Mouse (Mus musculus) neural tube, embryonic 14.5 days (tissue): ENCODE measurements at regions not wholly inside any gene's neighbourhood (a gene's known extent, or its start where the extent isn't known, plus 50 kb on each side); places are given as distances from the start of the nearest gene placed in this dataset.

ENCODE experiments used
- ATAC-seq: fragments of 200-750 bp; cut with Nextera tagmentation; 2 replicates; pipeline ENCODE4 v1.8.0; 2017; ENCODE audit warnings: low read depth, mild to moderate bottlenecking, moderate TSS enrichment, moderate library complexity
- H3K27ac ChIP-seq: fragments of 300-500 bp; sonication (generic); 2 replicates; pipeline ENCODE4 v1.5.1; 2014; ENCODE audit warnings: low read depth, mild to moderate bottlenecking, control low read depth, low read length, moderate library complexity, mixed read lengths
- H3K27me3 ChIP-seq: fragments of 300-500 bp; sonication (generic); 2 replicates; pipeline ENCODE4 v1.6.1; 2014; ENCODE audit warnings: low read length; ENCODE audit not compliant: control insufficient read depth, insufficient read depth
- H3K36me3 ChIP-seq: fragments of 300-500 bp; sonication (generic); 2 replicates; pipeline ENCODE4 v1.6.1; 2014; ENCODE audit warnings: low read length, mixed read lengths; ENCODE audit not compliant: control insufficient read depth, insufficient read depth
- H3K4me1 ChIP-seq: fragments of 300-500 bp; sonication (generic); 2 replicates; pipeline ENCODE4 v1.6.1; 2014; ENCODE audit warnings: low read length; ENCODE audit not compliant: control insufficient read depth, insufficient read depth
- H3K4me2 ChIP-seq: fragments of 300-500 bp; sonication (generic); 2 replicates; pipeline ENCODE4 v1.6.1; 2014; ENCODE audit warnings: mild to moderate bottlenecking, low read depth, low read length, control low read depth
- H3K4me3 ChIP-seq: fragments of 300-500 bp; sonication (generic); 2 replicates; pipeline ENCODE4 v1.5.1; 2014; ENCODE audit warnings: low read depth, low read length, control low read depth, mixed read lengths
- H3K9ac ChIP-seq: fragments of 300-500 bp; sonication (generic); replicated peaks from 2 replicates; pipeline ENCODE4 v1.6.1; 2014; ENCODE audit warnings: low read depth, mild to moderate bottlenecking, control low read depth, low read length, mixed read lengths
- H3K9me3 ChIP-seq: fragments of 300-500 bp; sonication (generic); 2 replicates; pipeline ENCODE4 v1.6.1; 2016; ENCODE audit warnings: low read length; ENCODE audit not compliant: control insufficient read depth
- WGBS: fragments of 180-500 bp; shearing (Covaris S2); extraction: QIAGEN DNeasy Blood & Tissue Kit; methylation state at CpG from one replicate; pipeline ENCODE4 v1.1.7; 2014; 5-methylcytosine and 5-hydroxymethylcytosine counted together

GRCm38 (mm10) chrX:99199669-99200068, 63.7 kb downstream of the Efnb1 start:
- Histone ChIP-seq H3K9me3 (no peaks in the 10 kb centered on the region), H3K4me2 (no peak overlapping the region), H3K36me3 (no peaks in the 10 kb centered on the region), H3K27ac (peak overlapping the region; percentile 86), H3K27me3 (no peaks in the 10 kb centered on the region), H3K4me1 (no peaks in the 10 kb centered on the region), H3K4me3 (no peak overlapping the region), H3K9ac (no peak overlapping the region)
- 58% methylated on average over 5 of the region's 5 CpGs for WGBS
- ATAC-seq: peak; percentile 38

- Histone ChIP-seq H3K4me1 (no peaks in the 10 kb centered on the region), H3K9ac (peak overlapping the region; percentile 32; the same call in 1 of the 2 replicates), H3K9me3 (no peaks in the 10 kb centered on the region), H3K4me2 (peak overlapping the region; percentile 35; the same call in 1 of the 2 replicates), H3K27ac (peak overlapping the region; percentile 86), H3K36me3 (no peaks in the 10 kb centered on the region), H3K27me3 (no peaks in the 10 kb centered on the region), H3K4me3 (peak overlapping the region; percentile 6; the same call in 1 of the 2 replicates)
- ATAC-seq: peak; percentile 86
- WGBS: 15% methylated on average over 28 of the region's 29 CpGs
Measured at GRCm38 (mm10) chrX:99198961-99199631, 63.2 kb downstream of the Efnb1 start.
